25 mouse cellular contexts compared by ENCODE assay signal in genomic region chr13:99057696-99058095, GRCm38 (mm10).
DNase-seq lines count a peak whose midpoint lies in the region; ATAC-seq and TF ChIP-seq lines count a peak whose summit lies in the region.
"Had no signal": no experiment of that assay in that cellular context is flagged by ENCODE, and none has a peak within 500 bp of the region (broad histone marks: within the 10 kb centered on the region; RNA-seq: fewer than 3 reads in every experiment).

No protein-coding gene starts in this region.

- peak overlapping the region; percentile 62 for H3K27ac ChIP-seq in heart, adult 2 months
- no peak overlapping the region; the same call in 1 of the 2 replicates for H3K27ac ChIP-seq in lung, embryonic 15.5 days
- 0 out of 2 replicates have a peak overlapping the region, but pooled peaks have one; percentile 13 for H3K27ac ChIP-seq in neural tube, embryonic 13.5 days (replicated peaks)
- H3K27ac ChIP-seq in olfactory bulb, adult 2 months (ENCODE audit: insufficient read depth, low read depth, low read length), result peak overlapping the region; percentile 98
- H3K27ac ChIP-seq: embryonic facial prominence, embryonic 13.5 days; forebrain, embryonic 15.5 days; hindbrain, postnatal 0 days; intestine, embryonic 15.5 days; layer of hippocampus, adult 2 months; limb, embryonic 10.5 days; limb, embryonic 15.5 days; liver, embryonic 15.5 days had no signal

- TF ChIP-seq POLR2A in heart, adult 2 months (IDR thresholded peaks at IDR 0.05; ENCODE audit: insufficient read depth, low read depth, low read length), result no peak
- no peak for TF ChIP-seq POLR2A in olfactory bulb, adult 2 months (IDR thresholded peaks at IDR 0.05; ENCODE audit: insufficient read depth, low read depth, low read length)

- WGBS in heart, adult 2 months, result 92% methylated on average over 6 of the region's 6 CpGs
- WGBS in lung, embryonic 15.5 days, result 73% methylated on average over 6 of the region's 6 CpGs
- WGBS in neural tube, embryonic 13.5 days, result 91% methylated on average over 6 of the region's 6 CpGs
- 92% methylated on average over 6 of the region's 6 CpGs for WGBS in olfactory bulb, adult 2 months

- ATAC-seq in lung, embryonic 15.5 days (ENCODE audit: borderline replicate concordance, extremely low read depth, low FRiP score, low TSS enrichment), result 0 out of 2 replicates have a peak, but pooled peaks have one; percentile 4
- no peak for ATAC-seq in neural tube, embryonic 13.5 days (ENCODE audit: low read depth)
- ATAC-seq: CD4-positive, CD25-positive, alpha-beta regulatory T cell, adult 4 months; forebrain, embryonic 15.5 days; hindbrain, postnatal 0 days had no signal

- H3K9me3 ChIP-seq in lung, embryonic 15.5 days, result no peaks in the 10 kb centered on the region
- H3K9me3 ChIP-seq in neural tube, embryonic 13.5 days, result no peaks in the 10 kb centered on the region
- H3K9me3 ChIP-seq: embryonic facial prominence, embryonic 13.5 days; forebrain, embryonic 10.5 days; forebrain, embryonic 15.5 days; heart, embryonic 13.5 days; intestine, embryonic 15.5 days; limb, embryonic 10.5 days; limb, embryonic 15.5 days; liver, embryonic 15.5 days had no signal

- TF ChIP-seq CTCF in heart, adult 2 months (IDR thresholded peaks at IDR 0.05), result no peak
- TF ChIP-seq CTCF in olfactory bulb, adult 2 months (IDR thresholded peaks at IDR 0.05; ENCODE audit: insufficient read depth, low read depth, low read length), result no peak

- H3K36me3 ChIP-seq in heart, adult 2 months (ENCODE audit: control insufficient read depth, insufficient read depth, low read length), result no peaks in the 10 kb centered on the region
- no peaks in the 10 kb centered on the region for H3K36me3 ChIP-seq in lung, embryonic 15.5 days
- H3K36me3 ChIP-seq in neural tube, embryonic 13.5 days, result no peaks in the 10 kb centered on the region
- H3K36me3 ChIP-seq: embryonic facial prominence, embryonic 13.5 days; forebrain, embryonic 10.5 days; forebrain, embryonic 15.5 days; heart, embryonic 13.5 days; intestine, embryonic 15.5 days; limb, embryonic 10.5 days; limb, embryonic 15.5 days; liver, embryonic 15.5 days had no signal

- H3K9ac ChIP-seq in heart, adult 2 months (ENCODE audit: low read depth, low read length), result no peak overlapping the region
- no peak overlapping the region for H3K9ac ChIP-seq in lung, embryonic 15.5 days
- no peak overlapping the region for H3K9ac ChIP-seq in neural tube, embryonic 13.5 days
- H3K9ac ChIP-seq: embryonic facial prominence, embryonic 13.5 days; forebrain, embryonic 15.5 days; heart, embryonic 13.5 days; intestine, embryonic 15.5 days; limb, embryonic 15.5 days; liver, embryonic 15.5 days; lung, embryonic 14.5 days had no signal

- DNase-seq in heart, adult 2 months, result no peak
- no peak for DNase-seq in heart, adult 9 months (ENCODE audit: low spot score in 2 of 2)
- DNase-seq in lung, postnatal 10 days, result no peak
- no peak for DNase-seq in neural tube, embryonic 10.5 days (ENCODE audit: extremely low spot score, low spot score)
- DNase-seq: kidney, adult 2 months; kidney, postnatal 36 days; right cerebral cortex, adult 18-20 months; spleen, adult 18-20 months; thymus, postnatal 14 days had no signal

- no peak overlapping the region for H3K4me2 ChIP-seq in lung, embryonic 15.5 days
- H3K4me2 ChIP-seq in neural tube, embryonic 13.5 days, result no peak overlapping the region
- H3K4me2 ChIP-seq: embryonic facial prominence, embryonic 13.5 days; forebrain, embryonic 15.5 days; heart, embryonic 13.5 days; intestine, embryonic 15.5 days; limb, embryonic 15.5 days; liver, embryonic 15.5 days; lung, embryonic 14.5 days; midbrain, embryonic 11.5 days had no signal

- H3K4me1 ChIP-seq in heart, adult 2 months (ENCODE audit: control insufficient read depth, insufficient read depth, low read length), result peaks cover 13% of the 10 kb centered on the region
- peaks cover 6% of the 10 kb centered on the region; the same call in 1 of the 2 replicates for H3K4me1 ChIP-seq in lung, embryonic 15.5 days
- peaks cover 26% of the 10 kb centered on the region for H3K4me1 ChIP-seq in neural tube, embryonic 13.5 days (replicated peaks)
- H3K4me1 ChIP-seq in olfactory bulb, adult 2 months (ENCODE audit: control insufficient read depth, insufficient read depth, low read length), result peaks cover 35% of the 10 kb centered on the region
- H3K4me1 ChIP-seq: forebrain, embryonic 15.5 days had no signal

- H3K79me2 ChIP-seq in heart, adult 2 months (replicated peaks; ENCODE audit: control insufficient read depth, insufficient read depth, low read length), result no peaks in the 10 kb centered on the region

- intact Hi-C loops in heart, adult 2 months (cut with DNase I), result loop anchor here (5.0 kb wide), 1 partner anchor 70 kb away; no protein-coding TSS in a partner anchor

- no peak for TF ChIP-seq EP300 in heart, adult 2 months (IDR thresholded peaks at IDR 0.05; ENCODE audit: insufficient read depth, low read depth, low read length)

- H3K27me3 ChIP-seq in heart, adult 2 months (ENCODE audit: control insufficient read depth, insufficient read depth, low read length), result no peaks in the 10 kb centered on the region
- no peaks in the 10 kb centered on the region for H3K27me3 ChIP-seq in lung, embryonic 15.5 days
- no peaks in the 10 kb centered on the region for H3K27me3 ChIP-seq in neural tube, embryonic 13.5 days
- H3K27me3 ChIP-seq: embryonic facial prominence, embryonic 13.5 days; forebrain, embryonic 15.5 days; intestine, embryonic 15.5 days; limb, embryonic 15.5 days; liver, embryonic 15.5 days had no signal

- no peak overlapping the region for H3K4me3 ChIP-seq in heart, adult 2 months
- no peak overlapping the region for H3K4me3 ChIP-seq in lung, embryonic 15.5 days
- no peak overlapping the region for H3K4me3 ChIP-seq in neural tube, embryonic 13.5 days
- no peak overlapping the region for H3K4me3 ChIP-seq in olfactory bulb, adult 2 months (ENCODE audit: insufficient read depth, low read depth, low read length)
- H3K4me3 ChIP-seq: embryonic facial prominence, embryonic 13.5 days; forebrain, embryonic 10.5 days; forebrain, embryonic 15.5 days; heart, embryonic 13.5 days; intestine, embryonic 15.5 days; layer of hippocampus, adult 2 months; limb, embryonic 10.5 days; limb, embryonic 15.5 days; liver, embryonic 15.5 days had no signal
